Mouse (Mus musculus) CH12F3 (cell line): ENCODE measurements around the gene Tmem259.

Source experiments
- in situ Hi-C: fragments of 300-500 bp; cut with MboI; formaldehyde crosslinking; loops from 2 replicates; pipeline ENCODE4 v1.14.3; 2020; ENCODE audit warnings: low sequenced_read_pairs

Gene Tmem259

DNA sequence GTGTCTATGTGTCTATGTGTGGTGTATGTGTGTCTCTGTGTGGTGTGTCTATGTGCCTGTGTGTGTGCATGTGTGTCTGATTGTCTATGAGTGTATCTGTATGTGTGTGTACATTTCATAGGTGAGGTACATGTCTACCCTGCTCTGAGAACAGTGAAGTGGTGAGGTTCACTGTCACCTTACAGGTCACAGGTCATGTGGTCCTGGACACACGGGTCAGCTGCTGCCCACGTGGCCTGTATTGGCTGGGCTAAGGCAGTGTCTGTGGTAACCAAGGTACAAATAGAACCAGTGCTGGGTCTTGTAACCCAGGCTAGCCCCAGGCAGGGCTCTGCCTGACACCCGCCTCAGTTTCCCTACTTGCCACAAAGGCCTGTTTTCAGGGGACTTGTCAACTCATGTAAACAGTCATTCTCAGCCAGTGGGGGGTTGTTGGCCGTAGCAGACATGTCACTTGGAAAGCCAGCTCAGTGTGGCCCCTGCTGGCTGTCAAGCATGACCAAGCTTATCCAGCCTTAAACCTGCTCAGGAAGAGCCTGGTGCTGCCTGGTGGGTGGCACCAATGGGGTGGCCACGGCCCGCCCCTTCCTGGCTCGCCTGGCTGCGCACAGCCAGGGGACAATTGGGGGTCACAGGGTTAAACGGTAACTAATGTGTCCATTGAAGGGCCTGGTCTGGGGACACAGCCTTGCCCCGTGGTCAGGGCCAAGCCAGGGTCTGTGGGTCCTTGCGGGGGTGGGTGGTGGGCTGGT lies 46.2 kb downstream of the Tmem259 start:
- in situ Hi-C loops, result no loop called here

DNA sequence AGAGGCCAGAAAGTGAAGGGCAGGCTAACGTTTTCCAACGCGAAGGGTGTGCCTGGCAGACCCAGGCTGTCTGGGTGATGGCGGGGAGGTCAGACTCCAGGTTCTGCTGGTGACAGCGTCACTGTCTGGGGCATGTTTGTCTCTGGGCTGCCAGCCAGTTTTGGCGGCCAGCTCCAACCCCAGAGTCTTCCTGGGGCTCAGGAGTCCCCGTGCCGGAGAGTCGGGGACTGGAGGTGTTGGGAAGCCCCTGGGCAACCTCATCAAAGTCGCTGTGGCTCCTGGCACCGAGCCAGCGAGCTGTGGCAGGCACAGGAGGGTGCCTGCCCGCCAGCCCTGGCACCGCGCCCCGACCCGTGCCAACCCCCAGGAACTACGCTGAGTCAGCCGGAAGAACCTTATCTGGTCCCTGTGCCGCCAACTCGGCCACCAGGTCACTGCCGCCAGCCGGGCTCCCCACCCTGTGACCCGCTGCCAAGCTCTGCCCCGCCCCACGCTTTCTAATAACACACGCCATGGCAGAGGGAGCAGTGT lies 47.2 kb downstream of the Tmem259 start:
- in situ Hi-C loops, result no loop called here

DNA sequence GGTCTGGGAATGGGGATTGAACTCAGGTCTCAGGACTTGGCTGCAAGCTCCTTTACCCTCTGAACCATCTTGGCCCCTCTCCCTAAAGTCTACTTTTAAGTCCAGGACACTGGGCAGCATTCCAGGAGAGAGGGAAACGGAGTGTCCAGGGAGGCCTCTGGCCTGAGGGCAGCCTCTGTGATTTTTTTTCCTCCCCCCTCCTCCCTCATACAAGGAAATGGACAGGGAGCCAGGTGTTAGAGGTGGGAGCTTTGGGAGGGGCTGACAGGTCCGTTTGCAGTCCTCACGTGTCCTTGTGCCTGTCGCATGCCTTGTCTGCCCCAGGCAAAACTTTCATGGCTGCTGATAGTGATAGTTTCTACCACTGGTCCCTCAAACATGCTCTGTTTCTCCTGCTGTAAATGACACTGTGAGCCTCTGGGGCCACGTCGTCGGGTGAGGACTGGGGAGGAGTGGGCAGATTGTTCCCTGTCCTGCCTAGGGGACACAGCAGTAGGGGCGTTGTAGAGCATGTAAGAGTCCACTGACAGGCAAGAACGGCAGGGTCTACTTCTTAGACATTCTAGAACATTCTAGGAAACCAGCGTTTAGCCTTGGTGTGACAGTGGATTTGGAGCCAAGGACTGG lies 47.7 kb downstream of the Tmem259 start:
- in situ Hi-C loops, result no loop called here

DNA sequence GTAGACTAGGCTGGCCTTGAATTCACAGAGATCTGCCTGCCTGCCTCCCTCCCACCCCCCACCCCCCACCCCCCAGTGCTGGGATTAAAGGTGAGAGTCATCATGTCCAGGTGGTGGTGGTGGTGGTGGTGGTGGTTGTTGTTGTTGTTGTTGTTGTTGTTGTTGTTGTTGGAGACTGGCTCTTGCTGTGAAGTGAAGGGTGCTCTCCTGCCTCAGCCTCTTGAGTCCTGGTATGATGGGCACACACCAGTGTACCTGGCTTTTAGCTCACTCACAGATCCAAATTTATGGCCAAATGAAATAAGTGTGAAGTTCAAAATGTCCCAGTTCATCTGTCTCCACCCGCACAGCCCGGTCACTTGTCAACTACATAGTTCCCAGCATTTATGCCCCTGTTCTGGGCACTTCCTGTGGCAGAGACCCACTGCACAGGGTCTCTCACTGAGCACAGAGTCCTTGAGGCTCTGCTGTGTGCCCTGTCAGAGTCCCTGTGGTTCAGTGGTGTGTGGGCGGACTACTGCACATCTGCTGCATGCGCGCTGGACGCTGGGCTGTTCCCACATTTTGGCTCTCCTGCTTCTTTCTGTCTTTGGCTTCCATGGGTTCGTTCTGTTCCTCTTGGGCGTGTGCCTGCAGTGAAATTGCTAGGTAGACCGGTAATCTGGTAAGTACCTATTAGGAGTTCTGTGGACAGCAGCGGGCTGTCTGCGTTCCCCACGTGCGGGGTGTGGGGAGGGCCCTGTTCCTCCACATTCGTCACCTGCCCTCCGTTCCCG lies 49.1 kb downstream of the Tmem259 start:
- in situ Hi-C loops, result no loop called here

DNA sequence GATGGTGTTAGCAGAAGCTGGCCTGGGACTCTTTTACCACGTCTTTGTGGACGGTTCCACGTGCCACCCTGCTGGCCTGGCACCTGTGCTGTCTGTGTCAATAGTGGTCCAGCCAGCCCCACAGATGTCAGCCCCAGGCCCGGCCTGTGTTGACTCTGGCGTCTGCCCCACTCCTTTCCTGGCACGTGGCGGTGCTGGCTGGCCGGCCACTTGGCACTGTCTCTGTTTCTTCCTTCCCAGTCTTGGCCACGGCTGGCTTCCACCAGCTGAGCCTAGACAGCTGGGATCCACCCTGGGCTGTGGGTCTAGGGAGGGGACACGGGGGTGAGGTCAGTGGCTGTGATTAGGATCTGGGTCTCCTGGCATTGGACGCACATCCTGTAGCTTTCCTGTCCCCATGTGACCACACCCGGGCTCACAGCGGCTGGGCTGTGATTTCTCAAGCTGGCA lies 49.8 kb downstream of the Tmem259 start:
- in situ Hi-C loops, result no loop called here

DNA sequence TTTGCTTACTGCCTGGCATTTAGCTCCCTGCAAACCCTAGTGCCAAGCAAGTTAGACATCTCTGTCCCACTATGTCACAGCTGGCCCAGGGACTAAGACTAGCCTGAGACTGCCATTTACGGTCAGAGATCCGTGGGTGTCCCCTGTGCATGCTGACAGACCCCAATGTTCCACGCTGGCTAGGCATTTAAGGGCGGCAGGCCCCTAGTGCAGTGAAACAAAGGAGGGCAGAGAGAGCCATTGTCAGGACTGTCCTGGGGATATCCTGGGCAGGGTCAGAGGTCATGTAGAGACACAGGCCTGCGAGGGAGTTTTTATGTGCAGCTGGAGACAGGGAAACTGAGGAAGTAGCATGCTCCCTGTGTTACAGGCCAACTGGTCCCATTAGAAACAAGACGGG lies 50.3 kb downstream of the Tmem259 start:
- in situ Hi-C loops, result no loop called here

DNA sequence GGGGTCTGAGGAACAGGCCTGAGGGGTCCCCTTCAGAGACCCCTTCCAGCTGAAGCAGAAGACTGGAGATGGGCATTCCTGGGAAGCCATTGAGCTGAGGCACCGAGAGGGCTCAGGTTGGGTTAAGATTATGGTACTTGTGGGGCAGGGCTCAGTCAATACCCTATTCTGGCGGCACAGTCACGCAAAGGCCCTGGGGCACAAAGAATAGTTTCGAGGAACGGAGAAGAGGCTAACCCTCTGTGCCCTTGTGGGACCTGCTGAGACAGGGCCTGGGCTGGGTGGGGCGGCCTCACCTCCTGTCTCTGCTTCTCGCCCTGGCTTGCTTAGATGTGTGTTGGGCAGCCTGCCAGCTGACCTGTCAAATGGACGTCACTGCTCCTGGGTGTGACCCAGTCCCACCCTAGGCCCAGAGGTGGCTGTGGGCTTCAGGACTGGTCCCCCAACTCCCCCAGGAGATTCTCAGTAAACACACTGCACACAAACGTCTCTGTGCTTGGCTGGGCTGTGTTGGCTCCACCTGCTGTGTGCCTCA lies 50.9 kb downstream of the Tmem259 start:
- in situ Hi-C loops, result no loop called here

DNA sequence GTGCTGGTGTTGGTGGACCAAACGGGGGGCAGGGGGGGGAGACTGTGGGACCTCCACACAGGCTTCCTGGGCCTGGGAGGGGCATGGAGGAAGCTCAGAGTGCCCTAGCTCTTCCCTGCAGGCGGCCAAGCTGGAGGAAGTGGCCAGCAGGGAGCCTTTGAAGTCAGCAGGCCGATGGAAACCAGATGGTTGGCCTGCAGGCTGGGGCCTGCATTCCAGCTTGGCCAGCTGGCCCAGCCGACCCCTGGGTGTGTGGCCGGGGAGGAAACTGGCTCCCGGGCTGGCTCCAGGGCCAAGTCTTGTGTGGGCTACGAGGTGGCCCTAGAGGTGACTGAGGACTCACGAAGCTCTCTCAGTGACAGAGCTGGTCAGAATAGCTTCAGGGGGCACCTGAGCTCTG lies 51.4 kb downstream of the Tmem259 start:
- in situ Hi-C loops, result no loop called here

DNA sequence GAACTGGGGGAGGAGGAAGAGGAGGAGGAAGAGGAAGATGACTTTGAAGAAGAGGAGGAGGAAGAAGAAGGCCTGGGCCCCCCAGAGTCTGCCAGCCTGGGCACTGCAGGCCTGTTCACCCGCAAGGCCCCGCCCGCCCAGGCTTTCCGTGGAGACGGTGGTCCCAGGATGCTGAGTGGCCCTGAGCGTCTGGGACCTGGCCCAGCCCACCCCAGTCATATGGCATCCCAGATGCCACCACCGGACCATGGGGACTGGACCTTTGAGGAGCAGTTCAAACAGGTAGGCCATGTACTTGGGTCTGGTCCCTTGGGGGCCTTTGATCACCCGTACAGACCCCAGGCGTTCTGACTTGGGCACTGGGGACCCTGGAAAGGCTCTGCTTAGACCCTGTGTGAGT lies 52.3 kb downstream of the Tmem259 start:
- in situ Hi-C loops, result no loop called here

DNA sequence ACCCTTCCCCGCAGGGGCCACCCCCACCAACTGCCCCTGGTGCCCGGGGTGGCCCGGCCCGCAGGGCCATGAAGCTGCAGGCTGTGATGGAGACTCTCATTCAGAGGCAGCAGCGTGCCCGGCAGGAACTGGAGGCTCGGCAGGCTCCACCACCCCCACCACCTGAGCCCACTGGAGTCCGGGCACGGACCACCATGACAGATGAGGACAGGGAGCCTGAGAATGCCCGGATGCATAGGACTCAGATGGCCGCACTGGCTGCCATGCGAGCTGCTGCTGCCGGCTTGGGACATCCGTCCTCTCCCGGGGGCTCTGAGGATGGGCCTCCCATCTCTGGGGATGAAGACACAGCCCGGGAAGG lies 53.3 kb downstream of the Tmem259 start:
- in situ Hi-C loops, result no loop called here

DNA sequence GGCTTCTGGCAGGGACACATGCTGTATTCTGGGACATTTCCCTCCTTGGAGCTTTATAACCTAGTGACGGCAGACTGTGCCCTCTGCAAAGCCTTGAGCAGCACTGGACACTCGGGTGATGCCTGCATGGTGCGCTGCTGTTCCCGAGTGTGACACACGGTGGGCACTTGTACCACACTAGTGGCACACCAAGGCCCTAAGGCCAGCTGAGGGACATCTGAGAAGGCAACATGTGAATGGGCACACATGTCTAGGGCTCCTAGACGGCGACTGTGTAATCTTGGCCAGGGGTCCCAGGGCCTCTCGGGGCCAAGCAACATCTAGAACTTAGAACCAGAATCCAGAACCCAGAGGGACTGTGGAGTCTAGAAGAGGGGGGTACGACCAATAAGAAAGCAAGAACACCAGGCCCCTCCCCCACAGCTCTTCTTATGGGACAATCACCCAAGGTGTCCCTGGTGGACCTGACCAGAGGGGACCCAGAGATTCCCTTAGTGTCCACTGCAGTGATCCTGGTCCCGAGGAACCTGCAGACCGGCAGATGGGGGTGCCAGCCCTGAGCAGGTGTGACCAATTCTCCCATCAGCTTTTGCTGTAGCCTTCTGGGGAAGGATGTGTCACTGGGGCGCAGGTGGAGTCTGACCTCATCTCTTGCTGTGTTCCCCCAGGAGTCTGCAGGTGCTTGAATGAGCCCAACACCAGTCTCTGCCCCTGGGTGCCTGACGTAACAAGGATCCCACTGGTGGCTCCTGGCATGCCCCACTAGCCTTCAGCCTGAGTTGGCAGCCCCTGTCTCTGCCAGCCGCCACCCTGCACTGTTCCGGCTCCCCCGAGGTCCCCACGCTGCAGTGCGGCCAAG lies 53.9 kb downstream of the Tmem259 start:
- in situ Hi-C loops, result no loop called here

DNA sequence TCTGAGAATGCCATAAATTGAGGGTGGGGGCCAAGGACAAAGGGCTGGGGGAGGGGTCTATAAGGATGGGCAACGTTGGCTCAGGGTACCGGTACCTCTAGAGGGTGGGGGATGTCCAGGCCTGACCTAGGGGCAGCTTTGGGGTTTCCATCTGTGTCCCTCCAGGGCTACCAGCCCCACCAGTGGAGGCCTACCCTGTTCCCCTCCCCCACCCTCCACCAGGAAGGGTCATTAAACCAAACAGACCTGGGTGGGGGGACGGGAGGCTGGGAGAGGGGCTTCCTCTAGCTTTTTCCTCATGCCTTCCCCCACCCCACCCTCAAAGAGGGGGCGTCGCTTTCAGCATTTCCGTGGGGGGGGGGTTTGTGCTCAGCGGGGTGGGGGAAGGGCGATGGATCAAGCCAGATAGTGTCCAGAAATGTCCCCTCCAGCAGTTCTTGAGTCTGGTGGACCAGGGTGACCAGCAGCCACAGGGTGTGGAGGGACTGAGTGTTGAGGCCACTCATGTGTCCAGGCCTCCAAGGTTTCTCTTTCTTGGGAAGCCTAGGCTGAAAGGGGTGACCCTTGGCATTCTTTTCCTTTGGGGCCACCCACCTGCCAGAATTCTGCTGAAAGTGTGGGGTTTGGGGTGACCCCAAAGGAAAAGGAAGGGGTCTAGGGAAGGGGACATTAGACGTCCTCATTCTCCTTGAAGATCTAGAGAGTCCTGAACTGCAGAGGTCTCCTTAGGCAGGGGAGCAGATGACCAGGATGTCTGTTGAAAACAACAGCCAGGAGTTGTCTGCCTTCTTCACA lies 55.0 kb downstream of the Tmem259 start:
- in situ Hi-C loops, result no loop called here

DNA sequence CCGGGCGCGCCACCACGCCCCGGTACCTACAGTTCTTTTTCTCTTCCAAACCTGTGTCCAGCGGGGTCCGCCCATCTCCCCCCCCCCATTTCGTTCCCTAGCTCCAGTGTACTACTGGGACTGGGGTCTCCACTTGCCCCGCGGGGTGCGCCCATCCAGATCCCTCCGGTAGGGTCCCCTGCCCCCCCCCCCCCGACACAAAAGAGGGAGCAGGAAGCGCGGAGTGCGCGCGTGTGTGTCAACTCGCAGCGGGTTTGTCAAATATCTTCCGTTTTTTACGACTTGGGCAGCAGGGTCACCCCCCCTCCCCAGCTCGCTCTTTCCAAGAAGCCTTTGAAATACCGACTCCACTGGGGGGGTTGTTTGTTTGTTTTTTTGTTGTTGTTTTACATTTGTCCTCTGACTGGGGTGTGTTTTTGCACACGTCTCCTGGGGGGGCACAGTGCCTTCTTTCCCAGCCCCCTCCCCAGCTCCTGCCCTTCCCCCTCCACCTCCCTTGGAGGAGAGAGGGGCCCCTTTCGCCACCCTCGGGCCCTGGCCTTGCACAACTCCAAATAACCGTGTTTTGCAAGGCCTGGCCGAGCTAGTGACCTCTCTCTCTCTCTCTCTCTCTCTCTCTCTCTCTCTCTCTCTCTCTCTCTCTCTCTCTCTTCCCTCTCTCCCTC lies 56.0 kb downstream of the Tmem259 start:
- in situ Hi-C loops, result no loop called here

DNA sequence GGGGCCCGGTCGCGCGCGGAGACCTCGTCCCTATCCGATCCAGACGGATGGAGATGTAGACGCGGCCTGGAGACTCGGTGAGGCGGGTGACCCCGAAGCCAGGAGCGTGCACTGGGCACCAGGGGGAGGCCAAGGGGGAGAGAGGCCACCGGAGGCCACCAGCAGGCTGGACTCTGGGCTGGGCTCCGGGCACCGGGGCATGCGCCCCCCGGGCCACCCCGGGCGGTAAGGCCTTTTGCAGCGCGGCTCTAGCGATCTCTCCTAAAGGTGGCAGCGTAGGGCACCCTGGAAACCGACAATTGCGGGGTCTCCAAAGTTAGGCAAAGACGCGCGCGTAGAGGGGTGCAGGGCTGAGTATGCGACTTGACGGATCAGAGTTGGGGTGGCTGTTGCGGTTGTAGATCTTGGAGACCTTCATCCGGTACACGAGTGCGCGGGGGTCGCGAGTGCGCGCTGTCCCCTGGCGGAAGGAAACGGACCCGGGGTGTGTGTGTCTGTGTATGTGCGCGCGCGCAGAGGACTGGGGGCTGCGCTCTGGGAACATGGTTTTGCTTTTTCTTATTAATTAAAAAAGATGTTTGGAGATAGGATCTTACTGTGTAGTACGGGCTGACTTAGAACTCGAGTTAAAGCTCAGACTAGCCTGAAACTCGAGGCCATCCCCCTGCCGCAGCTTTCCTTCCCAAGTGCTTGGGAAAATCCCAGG lies 56.7 kb downstream of the Tmem259 start:
- in situ Hi-C loops, result no loop called here

DNA sequence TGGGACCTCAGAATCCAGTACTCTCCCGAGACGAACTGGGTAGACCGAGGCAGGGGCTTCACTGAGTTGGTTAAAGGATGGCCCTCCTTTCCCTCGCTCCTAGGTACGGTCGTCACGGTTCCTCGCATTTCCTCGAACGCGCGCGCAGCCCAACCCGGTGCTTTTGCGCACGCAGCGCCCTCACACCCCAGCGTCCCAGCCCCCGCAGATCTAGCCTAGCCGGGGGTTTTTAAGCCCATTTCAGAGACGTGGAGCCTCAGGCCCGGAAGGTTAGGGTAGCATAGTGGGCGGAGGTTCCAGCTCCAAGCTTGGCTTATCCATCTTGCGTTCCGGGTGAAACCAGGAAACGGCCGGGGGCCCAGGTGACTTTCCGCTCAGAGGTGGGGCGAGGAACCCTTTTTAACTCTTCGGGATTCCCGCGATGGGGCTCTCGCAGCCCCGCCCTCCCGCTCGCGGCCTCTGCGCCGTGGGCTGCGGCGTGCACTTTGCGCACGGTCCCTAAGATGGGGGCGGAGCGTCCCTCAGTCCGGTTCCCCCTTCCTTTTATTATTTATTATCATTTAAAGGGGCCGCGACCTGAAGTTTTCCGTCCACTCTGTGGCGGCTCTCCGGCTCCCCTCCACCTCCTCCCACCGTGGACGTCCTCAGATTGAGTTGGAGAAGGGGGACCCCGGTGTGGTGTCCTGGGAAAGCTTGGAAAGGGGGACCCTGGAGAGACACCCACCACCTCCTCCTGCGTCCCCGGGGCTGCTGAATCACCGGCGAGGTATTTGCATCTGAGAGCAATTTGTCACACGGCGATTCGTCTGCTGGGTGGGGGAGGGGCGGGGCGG lies 57.4 kb downstream of the Tmem259 start, which contains the start of gene Arid3a:
Gene Arid3a, plus strand, starts transcription at position 553 of the 833 bp plus-strand sequence.
- in situ Hi-C loops, result no loop called here

DNA sequence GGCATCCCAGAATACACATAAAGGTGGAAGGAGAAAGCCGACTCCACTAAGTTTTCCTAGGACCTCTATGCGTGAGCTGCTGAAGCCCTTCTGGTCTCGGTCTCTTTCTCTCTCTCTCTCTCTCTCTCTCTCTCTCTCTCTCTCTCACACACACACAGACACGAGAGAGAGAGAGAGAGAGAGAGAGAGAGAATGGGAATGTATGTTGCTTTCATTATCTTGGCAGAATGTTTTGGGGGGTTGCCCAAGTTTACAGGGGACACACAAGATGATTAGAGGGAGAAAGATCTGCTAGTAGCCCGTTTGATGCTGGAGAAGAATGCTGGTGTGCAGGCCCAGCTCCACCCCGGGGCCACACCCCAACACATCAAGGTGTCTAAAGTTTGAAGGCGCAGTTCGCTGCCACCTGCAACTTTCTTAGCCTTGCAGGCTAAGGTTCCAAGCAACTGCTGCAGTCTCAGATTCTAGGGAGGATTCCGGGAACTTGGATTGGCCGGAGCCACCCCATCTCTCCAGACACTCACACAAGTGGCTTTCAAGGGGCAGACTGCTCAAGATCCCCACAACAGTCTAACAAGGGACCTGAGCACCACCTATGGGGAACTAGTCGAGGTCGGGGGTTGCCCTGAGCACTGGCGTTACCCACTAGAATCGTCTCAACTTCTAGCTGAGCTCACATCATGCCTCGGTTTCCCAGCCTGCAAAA lies 58.2 kb downstream of the Tmem259 start:
- in situ Hi-C loops, result no loop called here
